Mouse (Mus musculus): ENCODE data around the gene Utp14b.

Gene Utp14b

GRCm38 (mm10) chr1:78657671-78658440 lies at the start of gene Utp14b, which contains the start of gene Acsl3:
Utp14b (plus strand) TSS chr1:78658038.
Acsl3 (plus strand) TSS chr1:78657825.
- DNase-seq (ENCODE audit: low read depth, low spot score): peak; percentile 93

DNA sequence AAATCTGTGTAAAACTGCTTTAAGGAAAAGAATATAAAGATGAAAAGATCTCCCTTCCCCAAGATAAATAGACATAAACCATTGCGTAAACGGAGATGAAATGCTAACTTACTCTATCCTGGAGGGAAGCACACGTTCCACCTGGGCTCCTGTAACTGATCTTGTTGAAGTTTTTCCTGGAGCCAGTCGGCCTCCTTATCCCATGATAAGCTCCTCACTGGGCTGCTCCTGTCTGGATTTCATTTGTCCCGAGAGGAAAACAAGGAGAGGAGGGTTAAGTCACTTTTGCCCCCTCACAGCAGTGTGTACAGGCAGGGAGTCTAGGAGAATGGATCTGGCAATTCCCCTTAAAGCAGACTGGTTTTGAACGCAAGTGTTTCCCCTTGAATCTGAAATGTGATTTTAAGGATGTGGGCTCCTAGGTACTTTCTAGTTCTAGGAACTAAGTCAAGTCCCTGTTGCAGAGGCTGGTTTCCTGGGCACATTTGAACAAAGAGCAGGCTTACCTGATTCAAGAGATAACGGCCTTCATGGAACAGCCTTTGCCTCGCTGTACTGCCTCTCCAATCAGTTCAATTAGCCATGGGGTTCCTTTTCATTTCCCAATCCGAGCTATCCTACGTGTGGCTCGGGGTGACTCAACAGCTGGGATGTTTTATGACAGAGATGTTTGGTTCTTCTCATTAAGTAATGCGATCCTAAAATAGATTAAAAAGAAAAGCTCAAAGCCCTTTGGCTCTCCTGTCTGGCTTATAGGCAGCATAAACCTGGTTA lies 48.5 kb upstream of the Utp14b start:
- no peak for DNase-seq (ENCODE audit: low read depth, low spot score)

DNA sequence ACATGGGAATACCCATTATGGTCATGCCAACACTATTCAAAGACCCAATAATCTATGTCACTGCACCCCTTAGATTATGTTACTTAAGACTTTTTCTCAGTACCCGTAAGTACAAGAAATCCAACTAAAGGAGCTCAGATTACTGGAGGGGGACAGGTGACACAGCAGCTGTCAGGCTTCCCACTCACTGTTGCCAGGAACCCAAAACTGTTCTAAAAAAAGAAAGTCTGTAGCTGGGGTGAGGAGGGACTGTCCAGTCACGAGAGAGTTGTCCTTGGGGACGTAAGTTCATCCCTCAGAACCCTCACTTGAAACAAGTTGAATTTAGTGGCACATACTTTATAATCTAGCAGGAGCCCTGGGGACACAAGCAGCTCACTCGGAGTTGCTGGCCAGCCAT lies 46.8 kb upstream of the Utp14b start:
- peak; percentile 84 for DNase-seq (ENCODE audit: low read depth, low spot score)

DNA sequence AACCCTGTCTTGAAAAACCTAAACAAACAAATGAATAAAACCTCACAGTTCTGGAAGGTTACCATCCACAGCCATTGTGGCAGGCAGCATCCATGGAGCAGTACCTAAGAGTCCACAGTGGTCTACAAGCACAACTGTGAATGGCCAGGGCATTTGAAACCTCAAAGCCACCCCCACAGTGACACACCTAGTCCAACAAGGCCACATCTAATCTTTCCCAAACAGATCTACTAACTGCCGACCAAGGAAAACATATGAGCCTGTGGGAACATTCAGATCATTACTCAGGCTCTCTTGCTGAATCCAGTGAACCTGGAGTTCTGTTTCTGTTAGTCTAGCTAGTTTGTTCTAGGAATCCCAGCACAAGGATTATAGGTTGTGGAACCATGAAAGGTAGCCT lies 44.9 kb upstream of the Utp14b start:
- peak; percentile 57 for DNase-seq (ENCODE audit: low read depth, low spot score)

GRCm38 (mm10) chr1:78624352-78624751 lies 33.5 kb upstream of the Utp14b start:
- DNase-seq (ENCODE audit: low read depth, low spot score): no peak

- DNase-seq (ENCODE audit: low read depth, low spot score): no peak
Measured at GRCm38 (mm10) chr1:78634486-78634885, 23.4 kb upstream of the Utp14b start.

- DNase-seq (ENCODE audit: low read depth, low spot score): no peak
Measured at GRCm38 (mm10) chr1:78640871-78641270, 17.0 kb upstream of the Utp14b start.

- no peak for DNase-seq (ENCODE audit: low read depth, low spot score)
Measured at GRCm38 (mm10) chr1:78641791-78642190, 16.0 kb upstream of the Utp14b start.

GRCm38 (mm10) chr1:78642197-78642596 lies 15.6 kb upstream of the Utp14b start:
- peak; percentile 32 for DNase-seq (ENCODE audit: low read depth, low spot score)

DNA sequence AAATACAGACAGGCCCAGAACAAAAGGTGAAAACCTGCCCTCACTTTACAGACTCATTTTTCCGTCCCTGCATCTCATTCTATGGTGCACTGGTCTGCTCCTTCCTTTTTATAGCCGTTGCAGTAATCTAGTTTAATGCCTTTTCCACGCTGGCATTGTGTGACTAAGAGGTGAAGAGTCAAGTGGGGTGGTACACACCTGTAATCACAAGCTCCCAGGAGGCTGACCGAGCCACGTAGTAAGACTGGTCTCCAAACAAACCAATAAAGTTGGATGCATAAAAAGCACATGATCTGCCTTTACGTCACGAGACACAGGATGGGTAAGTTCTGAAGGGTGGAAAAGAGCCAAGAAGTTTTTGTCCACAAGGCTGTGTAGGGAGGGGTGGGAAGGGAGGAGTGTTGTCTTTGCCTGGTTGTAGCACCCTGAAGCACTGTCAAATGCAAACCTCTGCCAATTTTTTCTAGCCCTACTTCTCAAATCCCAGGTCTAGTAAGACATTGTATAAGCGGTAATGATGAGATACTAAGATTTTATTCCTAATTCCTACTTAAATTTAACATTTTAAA lies 10.4 kb upstream of the Utp14b start:
- DNase-seq (ENCODE audit: low read depth, low spot score): no peak

- no peak for DNase-seq (ENCODE audit: low read depth, low spot score)
Measured at GRCm38 (mm10) chr1:78649269-78650061, 8.4 kb upstream of the Utp14b start.

DNA sequence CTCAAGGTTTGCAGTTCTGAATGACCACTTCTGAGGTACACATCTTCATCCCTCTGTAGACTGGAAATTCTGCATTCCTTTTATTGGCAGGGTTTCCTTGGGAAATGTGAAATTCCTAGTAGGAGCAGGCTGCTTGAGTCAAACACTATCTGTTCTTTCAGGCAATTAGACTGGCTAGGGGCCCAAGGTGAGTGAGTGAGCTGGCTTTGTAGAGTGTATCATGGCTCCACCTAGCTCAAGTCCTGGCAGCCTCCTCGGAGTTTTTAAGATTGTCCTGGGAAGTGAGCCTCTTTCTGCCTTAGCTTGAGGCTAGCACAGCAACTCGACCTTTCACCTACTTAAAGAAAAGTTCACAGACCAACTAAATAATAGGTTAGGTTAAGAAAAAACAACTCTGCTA lies 1.4 kb upstream of the Utp14b start:
- no peak for DNase-seq (ENCODE audit: low read depth, low spot score)

GRCm38 (mm10) chr1:78657021-78657629 lies 713 bp upstream of the Utp14b start:
- DNase-seq (ENCODE audit: low read depth, low spot score): no peak

- DNase-seq (ENCODE audit: low read depth, low spot score): no peak
Measured at GRCm38 (mm10) chr1:78658441-78659269, 817 bp downstream of the Utp14b start.

DNA sequence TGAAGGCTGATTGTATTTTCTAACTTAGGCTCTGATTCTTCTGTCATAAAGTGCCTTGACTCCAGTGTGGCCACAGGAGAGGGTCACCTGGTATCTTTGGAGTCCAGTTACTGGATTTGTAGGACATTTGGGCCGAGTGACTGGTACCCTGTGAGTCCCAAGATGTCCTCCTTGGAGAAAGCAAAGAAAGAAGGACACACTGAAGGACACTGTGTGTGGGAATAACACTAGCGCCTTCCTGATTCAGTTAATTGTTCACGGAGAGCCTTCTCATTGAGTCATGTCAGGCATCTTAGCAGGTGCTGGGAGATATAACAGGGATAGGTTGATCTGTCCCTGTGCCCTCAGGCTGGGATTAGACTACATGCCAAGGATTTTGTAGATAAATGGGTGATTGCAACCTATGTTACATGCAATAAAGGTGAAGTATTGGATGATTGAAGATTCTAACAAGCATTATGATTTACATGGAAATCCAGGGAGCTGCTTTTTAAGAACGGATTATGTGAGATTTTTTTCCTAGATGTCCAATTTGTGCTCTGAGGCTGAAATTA lies 1.5 kb downstream of the Utp14b start:
- DNase-seq (ENCODE audit: low read depth, low spot score): no peak

GRCm38 (mm10) chr1:78664326-78664725 lies 6.5 kb downstream of the Utp14b start:
- no peak for DNase-seq (ENCODE audit: low read depth, low spot score)

DNA sequence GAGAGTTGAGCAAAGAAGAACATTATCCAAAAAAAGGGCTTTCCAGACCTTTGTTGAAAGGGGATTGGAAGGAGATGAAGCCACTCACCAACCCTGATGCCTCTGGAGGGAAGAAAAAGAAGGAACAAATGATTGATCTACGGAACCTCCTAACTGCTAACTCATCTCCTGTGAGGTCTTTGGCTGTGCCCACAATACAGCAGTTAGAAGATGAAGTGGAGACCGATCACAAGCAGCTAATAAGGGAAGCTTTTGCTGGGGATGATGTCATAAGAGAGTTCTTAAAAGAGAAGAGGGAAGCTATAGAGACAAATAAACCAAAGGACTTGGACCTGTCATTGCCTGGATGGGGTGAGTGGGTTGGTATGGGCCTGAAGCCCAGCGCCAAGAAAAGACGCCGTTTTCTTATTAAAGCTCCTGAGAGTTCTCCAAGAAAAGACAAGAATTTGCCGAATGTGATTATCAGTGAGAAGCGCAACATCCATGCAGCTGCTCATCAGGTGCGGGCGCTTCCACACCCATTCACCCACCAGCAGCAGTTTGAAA lies 8.2 kb downstream of the Utp14b start:
- DNase-seq (ENCODE audit: low read depth, low spot score): no peak

GRCm38 (mm10) chr1:78666585-78666984 lies 8.7 kb downstream of the Utp14b start:
- no peak for DNase-seq (ENCODE audit: low read depth, low spot score)

DNA sequence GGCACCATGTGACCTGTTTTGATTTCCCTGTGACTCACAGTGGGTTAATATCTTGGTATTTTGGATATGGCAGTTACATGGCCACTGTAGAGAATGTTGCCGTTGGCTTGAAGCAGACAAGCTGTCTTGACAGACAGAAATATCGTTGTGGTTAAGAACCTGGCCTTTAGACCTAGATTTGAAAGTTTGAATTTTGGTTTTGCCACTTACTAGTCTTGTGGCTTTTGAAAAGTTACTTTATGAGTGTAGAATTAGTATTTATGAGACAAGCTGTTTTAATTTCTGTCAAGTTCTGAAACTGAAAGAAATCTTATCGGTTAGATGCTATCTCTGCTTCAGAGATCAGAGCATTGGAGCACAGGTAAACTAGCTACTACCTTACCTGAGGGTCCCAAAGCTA lies 24.5 kb downstream of the Utp14b start:
- DNase-seq (ENCODE audit: low read depth, low spot score): no peak

DNA sequence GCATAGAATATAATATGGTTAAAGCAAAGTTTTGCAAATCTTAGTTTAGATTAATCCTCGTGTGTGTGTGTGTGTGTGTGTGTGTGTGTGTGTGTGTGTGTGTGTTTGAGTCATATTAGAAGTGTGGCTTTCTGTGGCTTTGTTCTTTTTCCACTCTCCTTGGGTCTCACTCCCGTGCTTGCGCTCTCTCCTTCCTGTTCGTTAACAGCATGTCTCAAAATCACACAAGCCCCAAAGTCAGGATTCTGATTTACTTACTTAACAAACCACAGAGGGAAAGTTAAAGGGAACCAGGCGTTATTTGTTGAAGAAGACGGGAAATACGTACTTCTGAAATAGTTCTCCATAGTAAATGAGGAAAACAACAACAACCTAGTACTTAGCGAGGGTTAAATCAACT lies 26.3 kb downstream of the Utp14b start:
- DNase-seq (ENCODE audit: low read depth, low spot score): no peak
